Comparison of ENCODE assay signal across 24 mouse cellular contexts in genomic region chr4:114659876-114660275, GRCm38 (mm10).
"Had no signal": no experiment of that assay in that cellular context is flagged by ENCODE, and none has a peak within 500 bp of the region (broad histone marks: within the 10 kb centered on the region; RNA-seq: fewer than 3 reads in every experiment).

No protein-coding gene starts in this region.

- DNase-seq: kidney, adult 18-20 months; kidney, postnatal 25 days; layer of hippocampus, adult 9-11 months; liver; lung, adult 18-20 months; lung, postnatal 10 days; lung, postnatal 36 days; right cerebral cortex, adult 18-20 months; right cerebral cortex, postnatal 14 days; right cerebral cortex, postnatal 4 days; thymus, adult 2 months; thymus, postnatal 14 days had no signal

- ATAC-seq: liver, embryonic 12.5 days; midbrain, embryonic 15.5 days had no signal

- H3K9me3 ChIP-seq: limb, embryonic 10.5 days; limb, embryonic 13.5 days; liver, embryonic 12.5 days; liver, embryonic 15.5 days; lung, embryonic 15.5 days; megakaryocyte, embryonic 14.5 days; midbrain, embryonic 12.5 days; midbrain, embryonic 15.5 days; neural tube, embryonic 12.5 days; neural tube, embryonic 15.5 days had no signal

- H3K27ac ChIP-seq: layer of hippocampus, adult 2 months; limb, embryonic 10.5 days; limb, embryonic 13.5 days; liver, embryonic 12.5 days; liver, embryonic 15.5 days; lung, embryonic 15.5 days; midbrain, embryonic 12.5 days; midbrain, embryonic 15.5 days; neural tube, embryonic 12.5 days; neural tube, embryonic 15.5 days; stomach, postnatal 0 days had no signal

- H3K4me1 ChIP-seq: limb, embryonic 13.5 days; lung, embryonic 15.5 days; midbrain, embryonic 12.5 days; midbrain, embryonic 15.5 days; neural tube, embryonic 12.5 days; neural tube, embryonic 15.5 days had no signal

- H3K36me3 ChIP-seq: limb, embryonic 10.5 days; limb, embryonic 13.5 days; liver, embryonic 12.5 days; liver, embryonic 15.5 days; lung, embryonic 15.5 days; midbrain, embryonic 12.5 days; midbrain, embryonic 15.5 days; neural tube, embryonic 12.5 days; neural tube, embryonic 15.5 days had no signal

- H3K9ac ChIP-seq: limb, embryonic 13.5 days; liver, embryonic 12.5 days; liver, embryonic 15.5 days; lung, embryonic 15.5 days; midbrain, embryonic 12.5 days; midbrain, embryonic 15.5 days; neural tube, embryonic 12.5 days; neural tube, embryonic 15.5 days had no signal

- H3K27me3 ChIP-seq: megakaryocyte, embryonic 14.5 days had no signal

- H3K4me2 ChIP-seq: limb, embryonic 13.5 days; liver, embryonic 12.5 days; liver, embryonic 15.5 days; lung, embryonic 15.5 days; midbrain, embryonic 12.5 days; midbrain, embryonic 15.5 days; neural tube, embryonic 12.5 days; neural tube, embryonic 15.5 days had no signal

- H3K4me3 ChIP-seq: layer of hippocampus, adult 2 months; limb, embryonic 10.5 days; limb, embryonic 13.5 days; liver, embryonic 12.5 days; liver, embryonic 15.5 days; lung, embryonic 15.5 days; megakaryocyte, embryonic 14.5 days; midbrain, embryonic 12.5 days; midbrain, embryonic 15.5 days; neural tube, embryonic 12.5 days; neural tube, embryonic 15.5 days had no signal
